ENCODE assay signal across 25 mouse cellular contexts in genomic region chr12:56265049-56265448, GRCm38 (mm10).
"Had no signal": no experiment of that assay in that cellular context is flagged by ENCODE, and none has a peak within 500 bp of the region (broad histone marks: within the 10 kb centered on the region; RNA-seq: fewer than 3 reads in every experiment).

No protein-coding gene starts in this region.

- H3K27ac ChIP-seq: gastrocnemius, adult 2 months; heart, adult 2 months; heart, embryonic 13.5 days; heart, embryonic 15.5 days; hindbrain, embryonic 10.5 days; hindbrain, embryonic 12.5 days; hindbrain, embryonic 14.5 days; intestine, embryonic 15.5 days; layer of hippocampus, adult 2 months; left cerebral cortex, adult 2 months; limb, embryonic 10.5 days; limb, embryonic 12.5 days had no signal

- H3K4me2 ChIP-seq: heart, embryonic 11.5 days; heart, embryonic 13.5 days; heart, embryonic 15.5 days; hindbrain, embryonic 12.5 days; hindbrain, embryonic 14.5 days; intestine, embryonic 15.5 days; limb, embryonic 12.5 days had no signal

- H3K9ac ChIP-seq: heart, embryonic 13.5 days; heart, embryonic 15.5 days; hindbrain, embryonic 12.5 days; hindbrain, embryonic 14.5 days; intestine, embryonic 15.5 days; limb, embryonic 12.5 days had no signal

- H3K4me3 ChIP-seq: gastrocnemius, adult 2 months; heart, adult 2 months; heart, embryonic 13.5 days; heart, embryonic 15.5 days; hindbrain, embryonic 10.5 days; hindbrain, embryonic 12.5 days; intestine, embryonic 15.5 days; layer of hippocampus, adult 2 months; left cerebral cortex, adult 2 months; limb, embryonic 10.5 days; limb, embryonic 12.5 days had no signal

- ATAC-seq: hindbrain, embryonic 16.5 days; inflammation-experienced regulatory T-cells, adult 6 months; intestine, embryonic 15.5 days; intestine, postnatal 0 days had no signal

- H3K9me3 ChIP-seq: heart, embryonic 13.5 days; heart, embryonic 15.5 days; hindbrain, embryonic 10.5 days; hindbrain, embryonic 12.5 days; intestine, embryonic 15.5 days; limb, embryonic 10.5 days; limb, embryonic 12.5 days had no signal

- H3K4me1 ChIP-seq: heart, embryonic 13.5 days; heart, embryonic 15.5 days; hindbrain, embryonic 10.5 days; hindbrain, embryonic 12.5 days; intestine, embryonic 15.5 days; limb, embryonic 10.5 days; limb, embryonic 12.5 days had no signal

- DNase-seq: gastrocnemius, adult 2 months; gastrocnemius, postnatal 10 days; gastrocnemius, postnatal 25 days; heart, adult 2 months; heart, postnatal 4 days; kidney, adult 18-20 months; kidney, adult 8-10 months; kidney, postnatal 10 days; kidney, postnatal 25 days; kidney, postnatal 4 days; liver had no signal

- H3K27me3 ChIP-seq: heart, embryonic 13.5 days; heart, embryonic 15.5 days; hindbrain, embryonic 12.5 days; intestine, embryonic 15.5 days; limb, embryonic 12.5 days had no signal

- H3K36me3 ChIP-seq: heart, embryonic 13.5 days; heart, embryonic 15.5 days; hindbrain, embryonic 10.5 days; hindbrain, embryonic 12.5 days; intestine, embryonic 15.5 days; limb, embryonic 10.5 days; limb, embryonic 12.5 days had no signal
